Mouse (Mus musculus) kidney, embryonic 15.5 days (tissue): Measurements from ENCODE around the gene Arvcf. TPM values are rescaled to one million over a fixed set of nuclear protein-coding genes. Genes with fewer than 3 reads are reported as not detected.

Experiments
- ATAC-seq: fragments of 200-750 bp; cut with Nextera tagmentation; replicated peaks from 2 replicates; pipeline ENCODE4 v1.8.0; 2017; ENCODE audit warnings: moderate TSS enrichment; ENCODE audit not compliant: low FRiP score
- H3K27ac ChIP-seq: fragments of 300-500 bp; sonication (generic); 2 replicates; pipeline ENCODE4 v1.5.1; 2015; ENCODE audit warnings: mild to moderate bottlenecking, inconsistent platforms
- H3K27me3 ChIP-seq: fragments of 300-500 bp; sonication (generic); 2 replicates; pipeline ENCODE4 v1.6.1; 2015; ENCODE audit warnings: inconsistent platforms
- H3K36me3 ChIP-seq: fragments of 300-500 bp; sonication (generic); 2 replicates; pipeline ENCODE4 v1.6.1; 2015; ENCODE audit warnings: inconsistent platforms
- H3K4me1 ChIP-seq: fragments of 300-500 bp; sonication (generic); 2 replicates; pipeline ENCODE4 v1.6.1; 2015; ENCODE audit warnings: inconsistent platforms
- H3K4me2 ChIP-seq: fragments of 300-500 bp; sonication (generic); 2 replicates; pipeline ENCODE4 v1.6.1; 2015; ENCODE audit warnings: moderate library complexity, mild to moderate bottlenecking, inconsistent platforms
- H3K4me3 ChIP-seq: fragments of 300-500 bp; sonication (generic); replicated peaks from 2 replicates; pipeline ENCODE4 v1.5.1; 2015; ENCODE audit warnings: mild to moderate bottlenecking, inconsistent platforms
- H3K9ac ChIP-seq: fragments of 300-500 bp; sonication (generic); 2 replicates; pipeline ENCODE4 v1.6.1; 2015; ENCODE audit warnings: mild to moderate bottlenecking, inconsistent platforms
- H3K9me3 ChIP-seq: fragments of 300-500 bp; sonication (generic); replicated peaks from 2 replicates; pipeline ENCODE4 v1.6.1; 2016; ENCODE audit warnings: inconsistent platforms
- WGBS: fragments of 180-500 bp; shearing (Covaris S2); methylation state at CpG from one replicate; pipeline ENCODE4 v1.1.7; 2015; ENCODE audit warnings: mixed read lengths; 5-methylcytosine and 5-hydroxymethylcytosine counted together
- polyA plus RNA-seq: library from polyadenylated mRNA; unstranded; fragments of >200 nt; fragmentation: Nextera tagmentation; extraction: Ambion mirVana; gene quantifications from 2 replicates; pipeline ENCODE4 v1.2.1, GENCODE M21; 2015

The Arvcf gene
- polyA plus RNA-seq, 1 experiment from 2014 or later: 27.1 TPM

DNA sequence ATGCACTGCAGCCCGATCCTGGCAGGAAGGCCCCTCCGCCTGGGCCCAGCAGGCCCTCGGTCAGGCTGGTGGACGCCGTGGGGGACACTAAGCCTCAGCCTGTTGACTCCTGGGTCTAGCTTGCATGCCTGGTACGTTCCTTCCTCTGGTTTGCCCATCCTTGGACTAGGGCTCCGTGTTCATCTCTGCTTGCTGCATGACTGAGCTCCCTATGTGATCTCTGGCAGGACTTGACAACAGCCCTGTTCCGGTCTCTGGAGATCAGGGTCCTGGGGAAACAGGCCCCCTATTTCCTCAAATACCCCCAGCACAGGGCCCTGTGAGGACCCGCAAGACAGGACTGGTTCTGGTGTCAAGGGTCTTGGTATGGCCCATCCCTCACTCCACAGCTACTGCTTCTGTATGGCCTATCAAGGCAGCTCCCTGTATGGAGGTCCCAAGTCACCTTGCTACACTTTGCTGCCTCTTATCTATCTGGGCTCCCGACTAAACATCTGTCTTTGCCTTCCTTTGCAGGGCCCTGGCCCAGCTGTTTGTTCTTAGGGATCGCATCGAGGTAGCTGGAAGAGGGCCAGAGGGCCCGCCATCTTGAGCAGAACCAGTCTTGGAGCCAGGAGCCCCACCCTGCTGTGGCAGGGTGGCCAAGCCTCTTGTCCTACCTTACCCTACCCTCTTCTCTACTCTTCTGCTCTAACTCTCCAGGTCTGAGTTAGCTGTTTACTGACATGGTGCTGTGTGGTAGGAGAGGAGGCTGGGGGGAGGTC lies 57.3 kb downstream of the Arvcf start:
- Histone ChIP-seq H3K4me2 (no peak overlapping the region), H3K27ac (no peak overlapping the region), H3K4me1 (peaks cover 24% of the 10 kb centered on the region), H3K4me3 (no peak overlapping the region), H3K27me3 (no peaks in the 10 kb centered on the region), H3K9ac (no peak overlapping the region), H3K9me3 (no peaks in the 10 kb centered on the region), H3K36me3 (peaks cover 76% of the 10 kb centered on the region)
- 88% methylated on average over 13 of the region's 13 CpGs for WGBS
- no peak for ATAC-seq

DNA sequence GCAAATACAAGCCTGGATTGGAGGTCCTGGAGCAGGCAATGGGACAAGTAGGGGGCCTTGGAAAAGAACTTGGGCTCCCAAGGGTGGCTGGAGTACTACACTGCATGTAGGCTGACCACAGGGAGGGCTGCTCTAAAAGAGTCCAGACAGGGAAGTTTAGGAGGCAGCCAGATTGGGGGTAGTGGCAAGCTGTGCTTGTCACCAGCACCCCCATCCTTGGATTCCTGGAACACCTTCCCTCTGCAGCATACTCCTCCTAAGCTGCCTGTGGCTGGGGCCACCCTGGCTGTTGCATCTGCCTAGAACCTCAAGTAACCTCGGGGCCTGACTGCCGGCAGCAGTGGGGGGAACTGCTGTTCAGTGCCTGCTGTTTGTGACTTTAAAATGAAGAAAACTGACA lies 57.9 kb downstream of the Arvcf start:
- WGBS: 79% methylated on average over 2 of the region's 2 CpGs
- H3K4me1 ChIP-seq: peaks cover 24% of the 10 kb centered on the region
- H3K27ac ChIP-seq: no peak overlapping the region
- H3K9ac ChIP-seq: no peak overlapping the region
- H3K9me3 ChIP-seq: no peaks in the 10 kb centered on the region
- no peak overlapping the region for H3K4me2 ChIP-seq
- H3K27me3 ChIP-seq: no peaks in the 10 kb centered on the region
- ATAC-seq: no peak
- peaks cover 79% of the 10 kb centered on the region for H3K36me3 ChIP-seq
- H3K4me3 ChIP-seq: no peak overlapping the region

DNA sequence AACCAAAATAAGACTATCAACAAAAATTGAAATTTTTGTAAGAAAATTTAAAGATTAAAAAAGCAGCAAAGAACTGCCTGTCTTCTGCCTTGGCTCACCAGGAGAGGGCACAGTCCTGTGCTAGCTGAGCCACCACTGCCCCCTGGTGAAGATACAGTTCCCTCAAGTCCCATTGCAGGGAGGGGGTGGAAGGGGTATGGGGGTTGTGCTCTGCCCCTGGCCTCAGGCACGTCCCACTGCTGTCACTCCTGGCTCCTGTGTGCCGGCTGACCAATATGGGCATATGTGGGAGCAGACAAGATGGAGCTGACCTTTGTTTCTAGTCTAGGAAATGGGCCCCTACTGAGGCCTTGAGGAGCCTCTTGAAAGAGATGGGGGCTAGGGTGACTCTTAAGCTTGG lies 58.3 kb downstream of the Arvcf start:
- H3K4me2 ChIP-seq: no peak overlapping the region
- 13% methylated on average over 2 of the region's 2 CpGs for WGBS
- peak; percentile 52 for ATAC-seq
- peaks cover 24% of the 10 kb centered on the region for H3K4me1 ChIP-seq
- H3K36me3 ChIP-seq: peaks cover 79% of the 10 kb centered on the region
- H3K27ac ChIP-seq: 0 out of 2 replicates have a peak overlapping the region, but pooled peaks have one; percentile 54
- no peak overlapping the region for H3K4me3 ChIP-seq
- no peak overlapping the region for H3K9ac ChIP-seq
- no peaks in the 10 kb centered on the region for H3K27me3 ChIP-seq
- no peaks in the 10 kb centered on the region for H3K9me3 ChIP-seq

DNA sequence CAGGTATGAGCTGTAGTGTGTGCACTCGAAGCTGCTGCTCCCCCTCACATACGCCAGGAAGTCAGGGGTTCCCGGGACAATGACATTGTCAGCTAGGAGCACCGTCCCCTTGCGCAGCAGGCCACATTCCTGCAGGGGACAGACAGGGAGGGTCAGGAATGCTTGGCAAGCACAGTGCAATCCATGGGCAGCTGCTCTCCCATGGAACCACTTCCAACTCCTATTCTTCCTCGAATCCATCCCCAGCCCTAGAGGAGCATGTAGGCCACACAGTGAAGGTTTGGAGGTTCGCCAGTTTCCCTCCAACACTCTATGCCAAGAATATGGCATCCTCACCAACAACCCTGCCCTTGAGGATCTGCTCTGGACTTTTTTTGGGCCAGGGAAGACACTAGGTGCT lies 59.9 kb downstream of the Arvcf start:
- Histone ChIP-seq H3K27ac (no peak overlapping the region; the same call in 1 of the 2 replicates), H3K4me3 (no peak overlapping the region), H3K4me2 (no peak overlapping the region), H3K9ac (no peak overlapping the region), H3K9me3 (no peaks in the 10 kb centered on the region), H3K27me3 (no peaks in the 10 kb centered on the region), H3K4me1 (peaks cover 32% of the 10 kb centered on the region), H3K36me3 (peaks cover 72% of the 10 kb centered on the region)
- WGBS: 73% methylated on average over 7 of the region's 7 CpGs
- ATAC-seq: no peak

DNA sequence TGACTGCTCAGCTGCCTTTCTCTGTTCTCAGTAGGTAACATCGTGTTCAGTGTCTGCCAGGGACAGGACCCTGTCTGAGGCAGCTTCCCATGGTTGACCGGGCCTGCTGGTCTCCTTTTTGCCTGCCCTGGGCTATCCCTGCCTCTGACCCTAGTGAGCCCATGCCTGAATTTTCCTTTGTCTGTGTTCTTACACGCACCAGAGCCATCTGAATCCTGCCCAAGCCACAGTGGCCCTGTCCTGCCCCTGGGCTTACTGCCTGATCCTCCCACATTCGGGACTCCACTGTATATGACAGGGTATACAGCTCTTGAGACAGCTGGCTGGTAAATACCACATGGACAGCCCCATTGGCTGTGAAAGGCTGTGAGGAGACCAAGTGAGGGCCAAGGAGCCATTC lies 61.8 kb downstream of the Arvcf start:
- Histone ChIP-seq H3K4me2 (no peak overlapping the region), H3K9me3 (no peaks in the 10 kb centered on the region), H3K27ac (no peak overlapping the region), H3K9ac (no peak overlapping the region), H3K4me3 (no peak overlapping the region), H3K4me1 (peaks cover 32% of the 10 kb centered on the region), H3K27me3 (no peaks in the 10 kb centered on the region), H3K36me3 (peaks cover 63% of the 10 kb centered on the region)
- whole genome bisulfite sequencing: 51% methylated on average over 4 of the region's 4 CpGs
- no peak for ATAC-seq

DNA sequence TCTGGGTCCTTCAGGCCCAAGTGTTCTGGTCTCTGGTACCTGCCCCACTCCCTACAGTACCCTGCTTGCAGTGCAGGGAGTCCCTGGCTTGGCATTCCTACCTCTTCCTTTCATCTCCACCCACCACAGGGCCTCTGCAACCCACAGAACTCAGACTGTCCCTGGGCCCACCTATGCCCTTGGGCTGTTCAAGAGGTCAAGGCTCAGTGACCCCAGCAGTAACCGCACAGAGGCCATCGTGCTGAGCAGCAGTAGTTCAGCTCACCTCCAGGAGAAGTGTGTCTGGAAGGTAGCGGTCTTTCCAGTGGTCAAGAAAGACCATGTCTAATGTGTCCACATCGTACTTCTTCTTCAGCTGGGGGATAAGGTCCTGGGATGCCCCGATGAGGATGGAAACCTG lies 62.4 kb downstream of the Arvcf start:
- peak overlapping the region; percentile 41 for H3K27ac ChIP-seq
- H3K9ac ChIP-seq: no peak overlapping the region
- no peaks in the 10 kb centered on the region for H3K9me3 ChIP-seq
- H3K4me3 ChIP-seq: no peak overlapping the region
- H3K4me2 ChIP-seq: no peak overlapping the region
- H3K27me3 ChIP-seq: no peaks in the 10 kb centered on the region
- 69% methylated on average over 5 of the region's 5 CpGs for WGBS
- peaks cover 32% of the 10 kb centered on the region for H3K4me1 ChIP-seq
- ATAC-seq: no peak
- H3K36me3 ChIP-seq: peaks cover 61% of the 10 kb centered on the region

DNA sequence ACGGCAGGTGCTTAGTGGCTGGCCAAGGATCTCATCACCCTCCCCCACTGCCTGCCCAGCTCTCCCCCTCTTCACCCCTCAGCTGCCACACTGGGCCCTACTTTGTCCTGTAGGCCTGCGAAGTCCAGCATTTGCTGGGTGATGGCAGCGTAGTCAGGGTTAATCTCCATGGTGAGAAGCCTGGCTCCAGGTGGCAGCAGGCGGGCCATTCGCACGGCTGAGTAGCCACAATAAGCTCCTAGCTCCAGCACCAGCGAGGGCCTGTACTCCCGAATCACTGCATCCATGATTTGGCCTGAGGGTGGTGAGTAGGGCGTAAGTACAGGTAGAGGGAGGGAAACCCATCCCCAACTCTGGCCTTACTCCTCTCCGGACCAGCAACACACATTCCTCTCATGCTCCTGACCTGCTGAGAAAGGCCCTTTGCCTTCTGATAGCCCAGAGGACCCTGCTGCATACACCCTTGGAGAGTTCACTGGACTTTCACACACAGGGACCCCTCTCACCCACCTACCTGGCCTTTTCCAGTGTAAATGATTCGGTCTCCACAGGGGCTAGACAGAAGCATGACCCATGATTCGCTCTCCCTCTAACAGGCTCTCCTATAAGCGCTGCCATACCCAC lies 63.2 kb downstream of the Arvcf start:
- Histone ChIP-seq H3K27me3 (no peaks in the 10 kb centered on the region), H3K4me1 (peaks cover 36% of the 10 kb centered on the region), H3K36me3 (peaks cover 62% of the 10 kb centered on the region), H3K9me3 (no peaks in the 10 kb centered on the region), H3K9ac (no peak overlapping the region), H3K4me3 (no peak overlapping the region), H3K4me2 (peak overlapping the region; percentile 13; the same call in 1 of the 2 replicates), H3K27ac (peak overlapping the region; percentile 69)
- peak; percentile 58 for ATAC-seq
- 53% methylated on average over 13 of the region's 13 CpGs for WGBS

DNA sequence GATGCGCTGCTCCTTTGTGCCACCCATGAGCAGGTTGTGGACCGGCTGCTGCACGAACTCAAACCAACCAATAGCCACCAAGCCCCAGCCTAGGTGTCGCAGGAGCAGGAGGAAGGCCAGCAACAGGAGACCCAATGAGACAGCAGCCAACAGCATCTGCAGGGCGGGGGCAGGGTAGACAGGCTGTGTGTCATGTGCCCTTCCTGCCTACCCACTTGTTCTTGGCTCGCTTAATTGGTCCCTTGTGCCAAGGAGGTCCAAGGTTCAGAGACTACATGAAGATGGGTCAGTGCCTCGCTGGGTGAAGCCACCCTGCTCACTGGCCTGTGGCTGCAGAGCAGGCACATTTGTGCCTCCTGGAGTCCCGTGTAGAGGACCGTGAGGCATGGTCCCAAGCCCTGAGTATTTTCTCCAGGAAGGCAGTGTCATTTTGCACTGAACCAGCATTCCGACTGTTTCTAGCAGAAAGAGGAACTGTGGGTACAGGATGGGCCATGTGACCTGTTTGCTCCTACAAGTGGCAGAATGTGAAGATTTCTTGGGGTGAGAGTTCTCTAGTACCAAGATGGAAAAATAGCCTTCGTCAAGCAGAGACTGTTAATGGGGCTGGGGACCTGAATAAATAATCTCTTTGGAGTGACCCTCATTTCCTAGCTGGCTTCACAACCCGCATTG lies 64.0 kb downstream of the Arvcf start:
- H3K27me3 ChIP-seq: no peaks in the 10 kb centered on the region
- peak overlapping the region; percentile 69 for H3K27ac ChIP-seq
- peaks cover 40% of the 10 kb centered on the region for H3K4me1 ChIP-seq
- 0 out of 2 replicates have a peak overlapping the region, but pooled peaks have one; percentile 13 for H3K4me2 ChIP-seq
- no peak overlapping the region for H3K4me3 ChIP-seq
- ATAC-seq: peak; percentile 55
- H3K9me3 ChIP-seq: no peaks in the 10 kb centered on the region
- 69% methylated on average over 12 of the region's 12 CpGs for WGBS
- no peak overlapping the region for H3K9ac ChIP-seq
- H3K36me3 ChIP-seq: peaks cover 57% of the 10 kb centered on the region

DNA sequence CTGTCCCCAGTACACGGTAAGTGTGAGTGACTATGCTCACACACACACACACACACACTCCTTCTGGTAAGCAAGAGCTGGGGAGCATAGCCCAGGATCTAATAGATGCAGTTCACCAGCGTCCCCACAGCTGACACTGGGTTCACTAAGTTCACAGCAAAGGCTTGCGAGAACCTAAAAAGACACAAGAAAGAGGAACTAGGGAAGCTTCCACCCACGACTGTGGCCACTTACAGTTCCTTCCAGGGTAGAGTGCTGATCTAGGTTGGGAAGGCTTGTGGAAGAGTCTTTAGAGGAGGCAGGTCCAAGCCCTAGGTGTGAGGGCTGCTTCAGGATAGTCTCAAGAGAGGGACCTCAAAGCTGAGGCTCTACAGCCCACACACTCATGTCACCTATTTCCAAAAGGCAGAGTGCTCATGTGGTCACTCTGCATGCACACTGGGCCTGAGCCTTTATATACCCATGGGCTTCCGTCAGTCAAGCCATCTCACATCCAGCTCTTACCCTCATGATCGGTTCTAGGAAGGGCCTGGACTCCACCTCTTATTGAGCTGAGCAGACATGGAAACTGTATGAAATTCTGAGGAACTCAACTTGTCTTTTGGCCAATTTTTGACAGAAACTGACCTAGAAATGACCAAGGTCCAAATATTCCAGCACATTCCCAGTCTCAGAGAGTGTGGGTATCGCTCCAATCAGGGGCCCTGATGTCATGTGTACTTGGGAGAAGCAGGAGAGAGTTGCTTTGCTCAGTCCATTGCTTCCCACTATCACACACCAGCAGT lies 65.2 kb downstream of the Arvcf start:
- no peaks in the 10 kb centered on the region for H3K9me3 ChIP-seq
- H3K27ac ChIP-seq: no peak overlapping the region
- H3K4me3 ChIP-seq: no peak overlapping the region
- 85% methylated on average over 7 of the region's 7 CpGs for WGBS
- H3K9ac ChIP-seq: no peak overlapping the region
- no peaks in the 10 kb centered on the region for H3K27me3 ChIP-seq
- H3K36me3 ChIP-seq: peaks cover 52% of the 10 kb centered on the region
- no peak for ATAC-seq
- peaks cover 43% of the 10 kb centered on the region for H3K4me1 ChIP-seq
- no peak overlapping the region for H3K4me2 ChIP-seq

DNA sequence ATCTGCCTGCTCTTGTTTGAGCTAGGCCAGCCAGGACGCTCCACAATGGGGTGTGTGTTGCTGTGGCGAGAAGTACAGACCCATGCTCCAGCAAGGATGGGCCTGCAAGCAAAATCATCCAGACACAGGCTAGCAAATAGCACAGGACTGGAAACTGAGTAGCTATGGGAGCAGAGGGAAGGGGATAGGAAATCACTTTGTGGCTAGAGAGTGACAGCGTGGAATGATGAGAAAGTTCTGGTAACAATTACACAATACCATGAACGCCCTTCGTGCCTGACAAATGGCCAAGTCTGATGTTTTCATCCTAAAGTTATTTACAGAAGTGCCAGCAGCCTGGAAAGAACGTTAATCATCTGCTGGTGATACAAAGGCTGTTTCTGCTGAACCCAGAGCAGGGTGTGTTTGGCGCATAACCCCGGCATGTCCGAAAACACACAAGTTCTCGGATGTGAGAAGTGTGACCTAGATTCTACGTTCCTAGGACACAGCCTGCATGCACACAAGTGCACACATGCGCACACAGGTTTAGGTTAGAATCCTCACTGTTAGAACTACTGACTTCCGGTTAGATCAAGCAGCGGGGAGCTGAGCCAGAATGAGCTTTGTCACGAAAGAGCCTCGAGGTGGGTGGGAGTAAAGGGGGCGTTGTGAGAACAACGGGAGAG lies 68.2 kb downstream of the Arvcf start:
- peaks cover 24% of the 10 kb centered on the region for H3K4me1 ChIP-seq
- H3K9me3 ChIP-seq: no peaks in the 10 kb centered on the region
- ATAC-seq: peak; percentile 28; the same call in 1 of the 2 replicates
- no peak overlapping the region for H3K4me3 ChIP-seq
- WGBS: 44% methylated on average over 18 of the region's 18 CpGs
- peak overlapping the region; percentile 83 for H3K27ac ChIP-seq
- H3K9ac ChIP-seq: no peak overlapping the region
- H3K4me2 ChIP-seq: 0 out of 2 replicates have a peak overlapping the region, but pooled peaks have one; percentile 8
- H3K36me3 ChIP-seq: peaks cover 48% of the 10 kb centered on the region
- H3K27me3 ChIP-seq: no peaks in the 10 kb centered on the region

DNA sequence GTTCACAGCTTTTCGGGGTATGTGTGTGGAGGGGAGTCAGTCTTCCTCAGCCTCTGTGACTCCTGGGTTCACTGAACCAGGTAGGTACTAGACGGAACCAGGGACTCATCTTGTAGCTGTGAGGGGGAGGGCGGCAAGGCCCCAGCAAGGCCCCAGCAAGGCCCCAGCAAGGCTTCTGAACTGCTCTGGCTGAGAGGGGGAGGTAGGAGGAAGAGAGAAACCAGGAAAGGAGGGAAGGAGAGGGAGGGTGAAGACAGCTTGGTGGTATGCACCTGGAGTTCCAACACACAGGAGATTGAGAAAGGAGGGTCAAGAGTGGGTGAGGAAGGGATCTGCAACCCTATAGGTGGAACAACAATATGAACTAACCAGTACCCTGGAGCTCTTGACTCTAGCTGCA lies 68.9 kb downstream of the Arvcf start:
- Histone ChIP-seq H3K27me3 (no peaks in the 10 kb centered on the region), H3K4me1 (peaks cover 18% of the 10 kb centered on the region), H3K4me3 (no peak overlapping the region), H3K36me3 (peaks cover 53% of the 10 kb centered on the region), H3K9me3 (no peaks in the 10 kb centered on the region), H3K9ac (no peak overlapping the region), H3K27ac (peak overlapping the region; percentile 83), H3K4me2 (0 out of 2 replicates have a peak overlapping the region, but pooled peaks have one; percentile 8)
- peak; percentile 42 for ATAC-seq
- WGBS: 57% methylated on average over 3 of the region's 3 CpGs
